Mouse (Mus musculus): ENCODE measurements at regions not wholly inside any gene's neighbourhood (a gene's known extent, or its start where the extent isn't known, plus 50 kb on each side); places are given as distances from the start of the nearest gene placed in this dataset.

DNA sequence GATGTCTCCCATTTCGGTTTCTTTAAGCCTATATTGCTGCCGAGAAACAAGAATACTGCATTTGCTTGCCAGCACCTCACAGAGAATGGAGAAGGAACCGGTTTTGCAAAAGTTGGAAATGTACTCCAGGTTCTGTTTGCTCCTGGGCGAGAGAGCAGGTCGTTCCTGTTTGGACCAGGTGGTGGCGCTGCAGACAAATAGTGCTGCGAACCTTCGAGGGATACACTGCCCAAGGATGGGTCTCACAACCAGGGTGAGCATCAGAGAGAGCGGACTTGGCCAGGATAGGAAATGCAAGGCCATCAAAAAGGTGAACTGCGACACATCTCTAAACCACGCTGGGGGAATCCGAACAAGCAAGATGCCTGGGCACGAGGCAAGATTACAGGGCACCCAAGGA is 54.0 kb upstream of the Ets2 start:
- H3K4me3 ChIP-seq (ENCODE audit: insufficient read depth, low read depth, low read length) = no peak overlapping the region
- H3K27ac ChIP-seq (ENCODE audit: insufficient read depth, low read depth, low read length) = no peak overlapping the region

GRCm38 (mm10) chr16:95642784-95643590 is 56.6 kb upstream of the Erg start:
- no peak for TF ChIP-seq POLR2A (IDR thresholded peaks at IDR 0.05; ENCODE audit: insufficient read depth, low read depth, low read length)
- TF ChIP-seq CTCF (IDR thresholded peaks at IDR 0.05; ENCODE audit: insufficient read depth, low read depth, low read length) = no peak
- no peak overlapping the region for H3K27ac ChIP-seq (ENCODE audit: insufficient read depth, low read depth, low read length)
- peaks cover 8% of the 10 kb centered on the region for H3K4me1 ChIP-seq (ENCODE audit: control insufficient read depth, insufficient read depth, low read length)
- WGBS = 67% methylated on average over 15 of the region's 15 CpGs
- no peak overlapping the region for H3K4me3 ChIP-seq (ENCODE audit: insufficient read depth, low read depth, low read length)

More for the DNA sequence above, 54.0 kb upstream of the Ets2 start:
- whole genome bisulfite sequencing = 16% methylated on average over 13 of the region's 13 CpGs
- TF ChIP-seq POLR2A (IDR thresholded peaks at IDR 0.05; ENCODE audit: insufficient read depth, low read depth, low read length) (no peak), CTCF (IDR thresholded peaks at IDR 0.05; ENCODE audit: insufficient read depth, low read depth, low read length) (peak; percentile 72; the same call in 1 of the 2 replicates)
- peaks cover 6% of the 10 kb centered on the region for H3K4me1 ChIP-seq (ENCODE audit: control insufficient read depth, insufficient read depth, low read length)

DNA sequence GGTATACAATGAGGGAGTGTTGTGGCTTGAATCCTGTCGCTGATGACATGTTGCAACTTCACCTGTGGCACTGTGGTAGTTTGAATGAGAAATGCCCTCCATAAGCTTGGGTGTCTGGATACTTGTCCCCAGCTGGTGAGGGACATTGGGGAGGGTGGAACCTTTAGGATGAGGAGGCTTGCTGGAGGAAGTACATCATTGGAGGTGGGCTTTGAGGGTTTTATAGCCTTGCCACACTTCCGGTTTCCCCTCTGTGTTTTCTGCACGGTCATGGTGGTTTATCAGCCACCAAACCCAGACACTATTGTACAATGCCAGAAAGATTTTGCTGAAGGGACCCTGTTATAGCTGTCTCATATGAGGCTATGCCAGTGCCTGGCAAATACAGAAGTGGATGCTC is 54.3 kb upstream of the Erg start:
- TF ChIP-seq POLR2A (IDR thresholded peaks at IDR 0.05; ENCODE audit: insufficient read depth, low read depth, low read length) (no peak), CTCF (IDR thresholded peaks at IDR 0.05; ENCODE audit: insufficient read depth, low read depth, low read length) (no peak)
- 93% methylated on average over 3 of the region's 3 CpGs for WGBS
- H3K4me1 ChIP-seq (ENCODE audit: control insufficient read depth, insufficient read depth, low read length) = peaks cover 8% of the 10 kb centered on the region
- H3K27ac ChIP-seq (ENCODE audit: insufficient read depth, low read depth, low read length) = no peak overlapping the region
- H3K4me3 ChIP-seq (ENCODE audit: insufficient read depth, low read depth, low read length) = no peak overlapping the region

- Histone ChIP-seq H3K27ac (ENCODE audit: insufficient read depth, low read depth, low read length) (no peak overlapping the region), H3K4me3 (ENCODE audit: insufficient read depth, low read depth, low read length) (no peak overlapping the region), H3K4me1 (ENCODE audit: control insufficient read depth, insufficient read depth, low read length) (peaks cover 8% of the 10 kb centered on the region)
- WGBS = 88% methylated on average over 3 of the region's 3 CpGs
- no peak for TF ChIP-seq POLR2A (IDR thresholded peaks at IDR 0.05; ENCODE audit: insufficient read depth, low read depth, low read length)
- no peak for TF ChIP-seq CTCF (IDR thresholded peaks at IDR 0.05; ENCODE audit: insufficient read depth, low read depth, low read length)
These were observed 53.3 kb upstream of the Erg start for GRCm38 (mm10) chr16:95639677-95640076.

DNA sequence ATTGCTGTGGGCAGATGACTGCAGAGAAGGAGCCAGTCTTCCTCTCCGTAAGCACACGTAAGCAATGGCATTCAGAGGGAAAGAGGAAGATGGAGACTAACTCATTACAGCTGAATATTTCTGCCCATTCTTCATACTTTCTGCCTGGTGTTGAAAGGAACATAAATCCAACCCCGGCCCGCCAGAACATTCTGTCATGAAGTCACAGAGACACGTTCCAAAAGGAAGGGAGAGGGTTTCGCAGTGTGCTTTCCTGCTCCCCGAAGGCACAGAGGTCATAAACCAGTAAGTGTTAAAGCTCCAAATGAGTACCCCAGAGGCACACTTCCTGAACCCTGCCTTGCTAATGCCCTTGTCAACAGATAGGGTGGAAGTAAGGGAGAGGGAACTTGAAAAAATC is 51.5 kb upstream of the Erg start:
- Histone ChIP-seq H3K4me1 (ENCODE audit: control insufficient read depth, insufficient read depth, low read length) (peaks cover 2% of the 10 kb centered on the region), H3K27ac (ENCODE audit: insufficient read depth, low read depth, low read length) (no peak overlapping the region), H3K4me3 (ENCODE audit: insufficient read depth, low read depth, low read length) (no peak overlapping the region)
- TF ChIP-seq CTCF (IDR thresholded peaks at IDR 0.05; ENCODE audit: insufficient read depth, low read depth, low read length) = no peak
- no peak for TF ChIP-seq POLR2A (IDR thresholded peaks at IDR 0.05; ENCODE audit: insufficient read depth, low read depth, low read length)
- 92% methylated on average over 7 of the region's 7 CpGs for WGBS

GRCm38 (mm10) chr16:95636615-95637014 is 50.2 kb upstream of the Erg start:
- WGBS = 90% methylated on average over 7 of the region's 7 CpGs
- TF ChIP-seq CTCF (IDR thresholded peaks at IDR 0.05; ENCODE audit: insufficient read depth, low read depth, low read length) (no peak), POLR2A (IDR thresholded peaks at IDR 0.05; ENCODE audit: insufficient read depth, low read depth, low read length) (no peak)
- Histone ChIP-seq H3K4me3 (ENCODE audit: insufficient read depth, low read depth, low read length) (no peak overlapping the region), H3K4me1 (ENCODE audit: control insufficient read depth, insufficient read depth, low read length) (no peaks in the 10 kb centered on the region), H3K27ac (ENCODE audit: insufficient read depth, low read depth, low read length) (no peak overlapping the region)

Data from olfactory bulb, adult 2 months (tissue).